Mouse (Mus musculus): ENCODE measurements around the gene AA986860.

Gene AA986860

DNA sequence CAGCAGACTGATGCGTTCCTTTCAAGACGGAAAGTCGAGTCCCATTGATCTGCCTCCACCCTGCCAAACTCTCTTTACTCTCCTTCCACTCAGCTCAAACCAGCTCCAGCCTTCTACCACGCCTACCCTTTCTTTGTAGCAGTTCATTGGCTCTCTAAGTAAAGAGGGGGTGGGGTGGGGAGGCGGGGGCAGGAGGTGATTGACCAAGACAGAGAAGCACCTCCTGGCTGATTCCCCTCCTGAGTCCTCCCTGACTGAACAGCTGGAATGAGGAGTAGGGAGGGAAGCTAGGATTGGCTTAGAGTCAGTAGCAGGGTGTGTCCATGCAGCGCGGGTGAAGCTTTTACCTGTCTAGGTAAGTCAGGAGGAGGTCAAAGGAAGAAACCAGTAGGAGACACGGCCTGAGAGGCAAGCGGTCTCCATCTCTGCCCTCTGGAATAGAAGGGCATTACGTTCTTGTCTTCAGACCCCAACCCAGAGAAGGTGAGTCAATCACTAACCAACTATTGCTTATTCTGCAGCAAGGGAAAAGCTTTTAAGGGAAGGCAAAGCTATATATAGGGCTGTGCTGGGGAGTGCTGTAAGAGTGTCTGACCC lies at the start of gene AA986860:
Gene AA986860, plus strand, starts transcription at position 236 of the 597 bp plus-strand sequence.
- DNase-seq, result no peak

GRCm38 (mm10) chr1:130683905-130684304 lies 47.9 kb upstream of the AA986860 start:
- no peak for DNase-seq

DNA sequence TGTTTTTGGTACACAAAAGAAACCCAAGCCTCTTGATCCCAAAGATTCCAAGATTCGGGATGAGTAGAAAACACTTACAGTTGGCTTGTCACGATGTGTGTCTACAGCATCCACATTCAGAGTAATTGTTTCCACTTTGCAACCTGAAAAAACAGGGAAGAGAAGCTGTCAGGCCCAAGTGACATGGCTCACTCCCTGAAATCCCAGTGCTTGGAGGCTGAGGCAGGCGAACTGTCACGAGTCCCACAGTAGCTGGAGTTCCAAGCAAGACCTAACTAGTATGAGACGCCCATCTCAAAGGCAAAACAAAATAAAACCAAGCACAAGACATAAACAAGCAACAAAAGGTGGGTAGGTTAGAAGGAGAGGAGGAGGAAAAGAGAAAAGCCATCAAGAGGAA lies 33.2 kb upstream of the AA986860 start:
- DNase-seq, result no peak

- DNase-seq, result peak; percentile 30
Observed at GRCm38 (mm10) chr1:130699937-130700633, 31.7 kb upstream of the AA986860 start.

DNA sequence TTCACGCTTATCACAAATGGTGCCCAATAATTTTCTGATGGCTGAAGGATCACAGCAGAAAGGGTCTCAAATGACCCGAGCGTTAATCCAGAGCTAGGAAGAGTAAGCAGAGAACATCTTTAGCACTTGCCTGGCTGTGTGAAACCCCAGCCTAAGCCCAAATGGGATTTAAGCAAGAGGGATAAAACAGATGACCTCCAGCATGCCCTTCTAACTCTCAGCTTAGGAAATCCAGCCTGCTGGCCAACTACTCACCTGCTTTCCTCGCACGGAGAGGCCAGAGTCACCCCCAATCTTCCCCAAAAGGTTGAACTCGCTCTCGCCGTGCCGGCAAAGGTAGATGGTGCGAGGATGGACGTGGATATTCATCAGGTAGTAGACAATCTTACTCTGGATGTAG lies 29.8 kb upstream of the AA986860 start:
- no peak for DNase-seq

GRCm38 (mm10) chr1:130703613-130704012 lies 28.2 kb upstream of the AA986860 start:
- DNase-seq, result no peak

GRCm38 (mm10) chr1:130710283-130711080 lies 21.3 kb upstream of the AA986860 start:
- DNase-seq, result no peak

- no peak for DNase-seq
Observed at GRCm38 (mm10) chr1:130714046-130714445, 17.7 kb upstream of the AA986860 start.

GRCm38 (mm10) chr1:130715561-130716217 lies 16.1 kb upstream of the AA986860 start, which contains the start of gene Gm29427:
TSS of gene Gm29427 (minus strand) at chr1:130715799.
- DNase-seq, result peak; percentile 99

GRCm38 (mm10) chr1:130716218-130716512 lies 15.6 kb upstream of the AA986860 start:
- DNase-seq, result no peak

DNA sequence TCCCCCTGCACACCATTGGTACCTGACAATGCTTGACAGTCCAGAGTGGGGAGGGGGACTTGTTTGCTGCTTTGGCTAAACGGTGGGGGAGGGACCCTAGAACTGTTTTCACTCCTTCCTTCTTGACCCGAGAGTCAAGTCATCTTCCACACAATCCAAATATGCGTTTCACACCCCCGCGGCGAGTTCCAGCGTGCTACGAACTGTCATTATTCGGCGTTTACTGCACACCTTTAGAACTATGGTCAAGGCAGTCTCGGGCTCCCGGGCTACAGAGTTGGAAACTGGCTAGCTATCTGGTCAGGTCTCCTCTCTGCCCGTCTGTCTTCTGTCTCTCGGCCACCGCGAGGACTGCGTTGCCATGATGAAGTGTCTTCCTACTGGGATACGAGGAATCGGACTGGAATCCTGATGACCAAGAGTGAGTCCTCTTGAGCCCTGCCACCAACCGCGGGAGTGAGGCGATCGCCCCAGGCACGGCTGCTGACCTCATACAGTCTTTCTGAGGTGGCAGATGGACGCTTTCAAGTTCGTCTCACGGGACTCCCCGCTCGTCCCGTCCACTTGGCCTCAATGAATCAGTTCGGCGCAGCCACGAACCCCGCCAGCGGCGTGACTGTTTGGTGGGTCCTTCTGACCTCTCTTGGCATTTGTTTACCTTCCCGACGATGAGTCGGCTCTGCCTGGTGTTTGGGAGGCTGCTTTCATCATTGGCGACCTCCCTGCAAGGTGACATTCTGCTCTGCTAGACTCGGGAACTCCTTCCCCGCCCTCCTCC lies 15.1 kb upstream of the AA986860 start:
- DNase-seq, result no peak

- DNase-seq, result peak; percentile 90
Observed at GRCm38 (mm10) chr1:130717291-130717871, 14.4 kb upstream of the AA986860 start, which contains the start of gene Yod1. TSS of gene Yod1 (plus strand) at chr1:130717327.

- no peak for DNase-seq
Observed at GRCm38 (mm10) chr1:130724206-130724605, 7.6 kb upstream of the AA986860 start.

DNA sequence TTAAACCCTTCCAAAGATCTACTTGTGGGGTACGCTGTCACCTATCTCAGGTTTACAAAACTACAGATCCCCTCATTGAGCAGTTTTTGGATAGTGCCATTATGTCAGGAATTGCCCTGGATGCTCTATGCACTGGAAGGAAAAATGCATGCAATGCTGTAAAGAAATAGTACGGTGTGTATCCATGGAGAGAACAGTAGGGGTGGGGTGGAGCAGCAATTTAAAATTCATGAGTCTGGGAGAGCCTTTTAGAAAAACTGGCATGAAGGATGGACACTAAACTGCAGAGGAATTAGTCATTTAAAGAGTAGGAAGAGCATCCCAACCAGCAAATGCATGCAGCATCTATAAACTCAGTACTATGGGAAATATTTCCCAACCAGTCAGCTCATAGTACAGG lies 5.4 kb upstream of the AA986860 start:
- DNase-seq, result no peak

GRCm38 (mm10) chr1:130728070-130728469 lies 3.7 kb upstream of the AA986860 start:
- no peak for DNase-seq

DNA sequence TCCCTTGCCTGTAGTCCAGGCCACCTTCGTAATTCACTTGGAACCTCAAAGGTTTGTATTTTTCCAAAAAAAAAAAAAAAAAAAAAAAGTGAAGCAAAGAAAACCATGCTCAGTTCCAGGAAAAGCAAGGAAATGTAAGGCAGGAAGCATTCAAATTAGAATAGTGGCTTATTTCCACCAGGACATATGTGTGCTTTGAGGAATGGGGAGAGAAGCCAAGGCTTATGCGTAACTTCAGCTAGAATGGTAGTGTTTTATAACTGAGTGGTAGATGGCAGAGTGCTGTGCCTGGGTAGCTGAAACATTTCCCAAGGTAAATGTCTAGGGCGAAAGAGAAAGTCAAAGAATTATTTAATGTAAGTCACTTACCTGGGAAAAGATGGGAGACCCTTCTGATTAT lies 3.1 kb upstream of the AA986860 start:
- DNase-seq, result no peak

DNA sequence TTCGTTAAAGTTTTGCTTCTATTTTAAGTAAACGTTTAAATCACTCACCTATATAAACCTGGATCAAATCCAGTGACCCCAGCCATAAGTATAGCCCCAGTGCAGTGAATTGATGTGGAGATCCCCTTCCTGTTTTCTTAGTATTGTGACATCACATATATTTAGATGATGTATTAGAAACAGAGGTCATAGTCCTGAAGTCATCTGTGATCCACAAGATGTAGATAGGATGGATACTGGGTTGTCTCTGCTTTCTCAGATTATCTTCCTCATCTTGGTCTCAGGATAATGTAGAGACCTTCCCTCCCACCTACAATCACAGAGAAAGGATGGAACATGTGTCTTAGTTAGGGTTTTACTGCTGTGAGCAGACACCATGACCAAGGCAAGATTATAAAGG lies 2.6 kb upstream of the AA986860 start, which contains the start of gene Pfkfb2:
Gene Pfkfb2, minus strand, starts transcription at position 101 of the 400 bp plus-strand sequence.
- no peak for DNase-seq

GRCm38 (mm10) chr1:130732706-130733658 lies 1.2 kb downstream of the AA986860 start:
- no peak for DNase-seq

GRCm38 (mm10) chr1:130733671-130734070 lies 1.9 kb downstream of the AA986860 start:
- no peak for DNase-seq

GRCm38 (mm10) chr1:130734452-130734851 lies 2.7 kb downstream of the AA986860 start:
- no peak for DNase-seq

DNA sequence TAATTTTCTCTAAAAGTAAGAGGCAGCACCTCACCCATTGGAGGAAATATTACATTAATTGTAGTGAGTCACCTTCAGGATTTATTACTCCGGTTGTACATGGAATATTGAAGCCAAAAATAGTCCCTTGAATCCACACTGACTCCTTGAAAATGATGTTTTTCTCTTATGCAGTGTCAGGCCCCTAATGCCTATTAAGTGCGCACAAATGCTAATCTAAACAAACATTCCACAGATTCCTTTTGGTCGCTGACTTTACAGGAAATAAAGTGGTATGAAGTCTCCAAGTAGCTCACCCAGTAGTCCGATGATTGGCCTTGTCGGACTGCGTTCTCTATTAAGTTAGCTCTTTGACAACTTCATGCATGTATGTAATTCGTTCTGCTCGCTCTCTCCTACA lies 3.1 kb downstream of the AA986860 start:
- DNase-seq, result no peak
